Mouse (Mus musculus) kidney, postnatal 4 days (tissue): ENCODE results near the gene Slc40a1.

Source experiments
- DNase-seq, 2 experiments: peaks; one replicate each; pipeline ENCODE4 v3.0.0; 2021; ENCODE audit warnings: mixed read lengths in 2 of 2

Slc40a1 gene

DNA sequence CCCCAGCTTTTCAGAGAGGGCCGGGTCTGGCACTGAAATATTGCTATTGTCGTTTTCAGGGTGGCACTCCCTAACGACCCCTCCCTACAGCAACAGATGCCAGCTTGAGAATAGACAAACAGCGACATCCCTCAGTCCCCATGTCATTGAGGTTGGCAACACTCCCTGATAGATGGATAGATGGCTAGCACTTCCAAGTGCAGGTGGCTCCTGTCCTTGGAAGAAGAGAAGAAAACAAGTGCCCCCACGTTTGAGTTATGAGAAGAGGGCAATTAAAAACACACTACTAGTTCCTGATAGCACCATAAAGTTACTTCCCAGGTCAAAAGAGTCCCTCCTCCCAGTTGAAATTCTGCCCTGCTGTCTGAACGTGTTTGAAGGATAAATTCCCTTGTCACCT, 44.2 kb downstream of the Slc40a1 start:
- DNase-seq = no peak

DNA sequence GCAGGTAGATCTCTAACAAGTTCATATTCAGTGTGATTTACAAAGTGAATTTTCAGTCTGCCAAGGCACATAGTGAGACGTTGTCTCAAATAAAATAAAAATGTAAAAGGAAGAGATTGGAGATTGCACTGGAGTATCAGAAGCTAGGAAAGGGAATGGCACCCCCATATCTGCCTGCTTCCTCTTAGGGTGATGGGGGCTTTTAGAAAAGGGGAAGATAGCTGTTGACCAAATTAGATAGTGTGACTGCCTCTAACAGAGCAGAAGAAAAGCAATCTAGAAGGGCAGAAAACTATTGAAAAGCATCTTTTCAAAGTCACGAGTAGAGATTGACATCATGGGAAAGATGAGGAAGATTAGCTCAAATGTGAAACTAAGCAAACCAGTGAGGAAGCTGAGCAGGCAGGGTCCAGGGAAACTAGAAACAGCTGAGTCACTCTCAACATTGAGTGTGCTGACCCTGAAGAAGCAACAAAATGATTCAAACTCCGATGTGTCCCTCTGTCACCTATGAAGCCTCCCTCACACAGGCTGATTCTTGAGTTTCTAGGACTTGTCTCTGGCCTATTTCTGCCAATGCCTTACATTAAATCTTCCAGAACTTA, 45.0 kb downstream of the Slc40a1 start:
- no peak for DNase-seq

DNA sequence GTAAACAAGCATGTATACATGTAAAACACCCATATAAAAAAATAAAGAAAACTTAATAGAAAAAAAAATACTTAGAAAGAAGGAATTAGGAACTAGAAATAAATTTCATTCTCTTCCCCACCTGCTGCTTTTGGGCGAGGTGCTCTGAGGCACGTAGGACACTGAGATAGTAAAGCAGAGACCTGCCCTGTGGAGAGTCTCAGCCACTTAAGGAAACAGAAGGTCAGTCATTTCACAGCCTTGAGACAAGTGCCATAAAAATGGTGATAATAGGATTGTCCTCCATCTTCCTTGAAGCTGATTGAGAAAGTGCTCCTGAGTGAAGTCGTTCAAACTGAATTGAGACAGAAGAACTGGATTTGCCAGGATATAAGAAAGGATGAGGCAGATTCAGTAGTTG, 48.9 kb downstream of the Slc40a1 start:
- no peak for DNase-seq

DNA sequence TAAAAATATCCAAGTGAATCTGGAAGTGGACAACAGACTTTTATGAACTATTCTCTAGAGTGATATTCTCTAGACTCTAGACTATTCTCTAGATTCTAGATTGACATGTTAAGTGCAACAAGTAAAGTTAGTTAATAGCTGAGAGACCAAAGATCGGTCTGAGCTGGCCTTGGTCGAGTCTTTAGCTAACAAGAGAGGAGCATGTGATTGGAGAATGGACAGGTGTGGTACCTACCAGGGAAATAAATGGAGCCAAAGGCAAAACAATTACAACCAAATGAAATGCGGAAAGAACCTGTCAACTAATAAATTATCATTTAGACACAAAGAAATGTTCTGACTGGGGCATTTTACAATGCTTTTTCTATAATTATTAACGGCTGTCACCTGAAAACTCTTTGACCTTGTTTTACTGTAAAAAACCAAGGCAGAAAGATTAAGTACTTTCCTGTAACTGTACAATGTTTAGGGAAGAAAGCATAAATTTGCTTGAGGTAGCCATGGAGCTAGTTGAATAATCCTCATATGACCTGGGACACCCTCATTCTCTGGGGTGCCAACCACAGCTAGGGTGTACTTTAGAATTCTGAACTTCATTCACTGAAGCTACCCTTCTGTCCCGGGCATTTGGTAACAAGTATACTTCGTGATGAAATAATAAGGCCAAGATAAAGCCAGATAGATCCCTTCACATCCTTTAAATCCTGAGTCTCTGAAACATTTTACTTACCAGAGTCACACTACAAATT, 49.7 kb downstream of the Slc40a1 start:
- DNase-seq = no peak

DNA sequence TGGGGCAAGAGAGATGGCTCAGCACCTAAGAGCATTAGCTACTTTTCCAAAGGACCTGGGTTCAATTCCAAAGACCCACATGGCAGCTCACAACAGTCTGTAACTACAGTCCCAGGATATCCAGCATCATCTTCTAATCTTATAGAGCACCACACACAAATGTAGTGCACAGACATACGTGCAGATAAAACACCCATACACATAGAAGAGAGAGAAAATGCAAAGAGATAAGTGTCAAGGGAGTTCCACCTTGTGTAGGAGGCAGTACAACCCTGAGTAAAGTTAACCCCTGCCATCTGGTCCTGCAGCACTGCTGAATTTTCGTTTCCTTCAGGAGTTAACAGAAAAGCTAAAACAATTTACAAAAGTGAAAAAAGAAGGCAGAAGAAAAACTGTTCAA, 50.7 kb downstream of the Slc40a1 start:
- DNase-seq = no peak

DNA sequence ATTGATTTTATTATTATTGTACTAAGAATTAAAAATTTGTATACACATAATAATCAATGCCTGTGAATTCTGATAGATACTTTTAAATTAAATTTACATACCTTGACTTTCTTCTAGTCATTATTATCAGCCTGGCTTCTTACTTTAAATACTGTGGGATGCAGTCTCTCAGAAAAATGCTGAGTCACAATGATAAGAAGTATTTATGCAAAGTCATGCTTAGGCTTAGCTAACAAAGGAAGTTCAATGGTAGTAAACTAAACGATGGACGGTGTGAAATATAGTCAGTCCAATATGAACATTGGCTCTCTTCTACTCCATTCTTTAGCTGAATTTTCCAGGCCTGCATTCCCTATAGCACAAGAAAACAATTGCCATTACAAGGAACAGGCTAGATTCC, 53.1 kb downstream of the Slc40a1 start:
- no peak for DNase-seq

DNA sequence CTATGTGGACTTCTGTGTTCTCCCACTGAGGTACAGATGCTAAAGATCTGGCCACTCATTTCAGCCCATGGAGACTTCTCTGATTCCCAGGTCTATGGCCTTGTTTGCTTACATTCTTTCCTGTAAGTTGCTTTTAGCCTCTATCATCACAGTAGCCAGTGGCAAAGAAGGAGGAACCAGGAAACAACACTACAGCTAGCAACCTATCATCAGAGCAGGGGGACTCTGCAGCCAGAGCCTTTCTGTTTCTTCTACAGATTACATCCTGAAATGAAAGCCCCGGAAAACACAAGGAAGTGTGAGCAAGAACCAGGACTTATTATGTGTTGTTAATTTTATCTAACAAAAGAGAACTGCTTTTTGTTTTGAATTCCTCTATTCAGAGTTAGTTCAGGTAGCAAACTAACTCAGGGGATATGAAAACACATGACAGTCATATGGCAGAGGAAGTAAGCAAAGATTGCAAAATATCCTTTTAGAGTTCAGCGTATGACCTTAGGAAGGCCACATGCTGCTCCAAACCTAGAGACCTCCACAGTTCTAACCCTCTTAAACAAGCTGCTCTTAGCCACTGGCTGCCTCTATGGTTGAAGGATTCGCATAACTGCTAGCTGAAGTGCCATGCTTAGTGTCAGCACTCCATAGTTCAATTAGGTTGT, 57.7 kb downstream of the Slc40a1 start:
- peak in 1 of 2 experiments; percentile 15 for DNase-seq

DNA sequence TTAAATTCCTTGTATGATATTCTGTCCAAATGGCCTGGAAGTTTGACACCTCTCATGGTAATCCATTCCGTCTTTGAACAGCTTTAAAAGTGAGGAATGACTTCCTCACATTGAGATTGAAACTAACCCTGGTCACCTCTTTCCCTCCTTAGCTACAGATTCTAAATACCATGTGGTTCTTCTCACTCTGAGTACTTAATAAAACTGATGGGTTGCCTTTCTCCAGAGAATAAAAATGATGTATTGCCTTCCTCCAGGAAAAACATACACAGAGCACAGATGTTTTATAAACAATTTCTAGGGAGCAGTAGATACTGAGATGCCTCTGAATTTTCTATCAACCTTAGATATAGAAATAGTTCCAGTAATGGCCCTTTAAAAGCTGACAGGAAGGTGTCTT, 58.3 kb downstream of the Slc40a1 start:
- DNase-seq = no peak

DNA sequence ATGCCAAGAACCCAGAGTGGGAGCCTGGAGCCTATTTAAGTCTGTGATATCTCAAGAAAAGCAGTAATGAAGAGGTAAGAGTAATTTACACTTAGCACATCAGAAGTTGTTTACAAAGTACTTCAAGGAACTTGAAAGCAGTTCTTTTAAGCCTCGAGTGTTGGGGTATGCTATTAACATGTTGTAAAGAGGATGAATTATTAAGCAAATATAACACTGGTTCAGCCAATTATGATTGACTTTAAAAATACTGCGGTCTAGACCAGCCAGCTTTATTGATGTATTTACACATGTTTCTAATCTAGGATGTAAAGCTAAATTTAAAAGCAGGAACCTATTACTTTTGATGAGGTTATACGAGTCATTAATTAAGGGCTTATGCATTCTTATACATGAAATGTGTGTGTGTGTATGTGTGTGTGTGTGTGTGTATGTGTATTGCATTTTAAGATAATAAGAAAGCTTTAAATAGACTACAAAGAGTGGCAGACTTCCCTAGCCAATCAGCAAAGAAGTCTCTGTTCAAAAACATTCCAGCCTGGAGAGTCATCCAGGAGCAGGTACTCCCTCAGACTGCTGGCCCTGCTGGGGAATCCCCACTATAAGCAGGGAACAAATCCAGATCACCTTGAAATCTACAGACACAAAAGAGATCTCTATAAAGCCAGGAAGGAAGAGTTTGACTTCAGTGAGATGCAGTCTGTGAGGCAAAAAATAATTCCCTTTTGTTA, 59.9 kb downstream of the Slc40a1 start:
- peak; percentile 17 to 20 for DNase-seq

DNA sequence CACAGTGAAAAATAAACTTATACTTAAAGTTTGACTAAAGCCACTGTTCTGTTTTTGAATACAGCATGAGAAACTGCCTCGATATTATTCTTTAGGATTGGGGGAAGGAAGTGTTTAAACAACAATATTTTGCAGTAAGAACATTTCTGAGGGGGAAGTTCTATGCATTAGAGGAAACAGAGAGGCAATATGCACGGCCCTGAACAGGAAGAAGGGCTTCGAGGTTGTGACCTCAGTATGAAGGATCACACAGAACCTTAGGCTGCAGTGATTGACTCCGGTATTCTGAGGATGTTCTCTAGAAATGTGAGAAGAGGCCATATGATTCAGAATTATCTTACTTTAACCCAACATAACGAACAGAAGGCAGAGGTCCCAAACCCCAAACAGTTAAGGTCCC, 60.6 kb downstream of the Slc40a1 start:
- DNase-seq = no peak

DNA sequence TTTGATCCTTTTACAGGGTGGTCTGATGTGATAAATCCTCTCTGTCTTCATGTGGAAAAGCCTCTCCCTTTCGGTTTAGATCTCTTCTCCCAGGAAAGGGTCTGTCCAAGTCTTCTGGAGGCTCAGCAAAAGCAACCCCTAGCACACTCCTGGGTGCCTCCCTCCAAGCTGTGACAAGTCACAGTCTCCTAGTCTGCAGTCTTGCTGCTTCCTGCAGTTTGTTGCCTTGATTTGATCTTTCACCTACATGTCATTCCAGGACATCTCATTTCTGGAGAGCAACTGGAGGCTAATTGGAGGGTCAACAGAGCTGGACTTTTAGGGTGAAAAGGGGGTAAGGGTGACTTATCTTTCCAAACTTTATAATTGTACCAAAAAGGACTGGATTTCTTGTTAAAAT, 61.0 kb downstream of the Slc40a1 start:
- DNase-seq = peak; percentile 31 to 46

DNA sequence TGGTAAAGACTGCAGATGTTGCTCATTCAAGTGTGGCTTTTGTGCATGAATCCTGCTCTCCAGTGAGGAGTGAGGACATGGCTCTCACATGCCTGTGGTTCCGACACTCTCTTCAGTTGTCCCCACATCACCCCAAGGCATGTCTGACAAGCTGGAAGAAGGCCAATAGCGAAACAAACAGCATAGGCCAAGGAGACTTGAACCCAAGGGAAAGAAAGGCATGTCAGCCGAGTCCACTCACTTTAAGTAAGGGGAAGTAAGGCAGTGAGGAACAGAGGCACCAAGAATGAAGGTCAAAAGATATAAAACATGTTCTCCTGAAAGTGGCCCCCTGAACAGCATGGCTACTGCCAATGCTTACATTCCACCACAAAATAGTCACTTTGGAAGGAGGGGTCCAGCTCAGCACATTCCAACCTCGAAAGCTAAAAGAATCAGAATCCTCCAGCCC, 61.7 kb downstream of the Slc40a1 start:
- DNase-seq = peak; percentile 57 to 68

DNA sequence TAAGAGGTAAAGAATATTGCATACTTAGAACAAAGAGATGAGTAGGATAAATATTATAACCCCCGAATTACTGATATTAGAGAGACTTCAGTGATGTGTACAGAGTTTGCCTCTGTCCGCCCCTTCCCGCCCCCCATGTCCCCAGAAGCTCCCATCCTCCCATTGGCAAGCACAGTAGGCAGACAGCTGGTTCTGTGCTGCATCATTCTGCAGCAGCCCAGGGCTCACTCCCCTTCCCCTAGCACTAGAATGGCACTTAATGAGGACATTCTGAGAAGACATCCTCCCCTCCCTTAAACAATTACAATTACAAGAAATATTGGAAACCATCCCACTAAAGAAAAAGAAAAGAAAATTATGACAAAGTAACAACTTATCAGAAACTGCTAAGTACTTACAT, 62.7 kb downstream of the Slc40a1 start:
- DNase-seq = peak; percentile 32 to 43

DNA sequence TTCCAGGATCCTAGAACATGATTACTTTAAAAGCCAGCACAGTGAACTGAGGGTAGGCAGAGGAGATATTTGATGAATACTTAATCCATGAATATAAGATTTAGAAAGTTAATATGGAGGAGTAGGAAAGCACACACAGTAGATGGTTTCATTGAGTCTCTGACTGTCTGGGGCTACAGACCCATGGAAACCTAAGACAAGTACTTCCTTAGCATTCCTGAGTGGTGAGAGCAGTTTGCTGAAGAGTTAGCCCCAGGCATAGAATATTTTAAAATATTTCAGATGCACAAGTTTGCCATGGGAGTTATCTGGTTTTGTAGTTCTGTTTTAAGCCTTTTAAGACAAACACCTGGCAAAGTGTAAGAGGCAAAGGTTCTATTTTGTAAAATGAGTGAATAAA, 65.2 kb downstream of the Slc40a1 start:
- DNase-seq = no peak

DNA sequence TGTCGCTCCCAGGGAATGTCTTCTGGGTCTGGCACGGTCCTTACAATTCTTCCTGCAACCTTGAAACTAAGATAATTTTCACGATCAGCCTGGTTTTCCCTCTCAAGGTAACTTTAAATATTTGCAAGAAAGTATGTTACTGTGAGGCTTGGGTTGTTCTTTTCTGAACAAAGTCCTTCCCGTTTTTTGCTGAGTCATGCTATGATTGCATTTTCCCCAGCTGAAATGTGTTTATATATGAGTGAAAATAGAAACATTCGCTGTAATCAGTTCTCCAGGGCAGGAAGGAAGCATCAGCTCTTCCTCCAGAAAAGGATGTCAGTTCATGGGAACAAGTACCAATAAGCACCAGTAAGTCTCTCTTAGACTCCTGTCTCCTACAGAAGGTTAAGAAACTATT, 66.0 kb downstream of the Slc40a1 start:
- DNase-seq = no peak
